Mouse (Mus musculus) bone marrow, adult 2 months (tissue): ENCODE data around the gene Gramd1c.

ENCODE experiments used
- CTCF ChIP-seq: fragments of 200-500 bp; IDR thresholded peaks from 2 replicates; pipeline ENCODE4 v1.5.1; 2011; ENCODE audit warnings: low read length, control low read depth; ENCODE audit not compliant: control insufficient read depth, insufficient read depth
- POLR2A ChIP-seq: fragments of 200-500 bp; IDR thresholded peaks from 2 replicates; pipeline ENCODE4 v1.6.1; 2011; ENCODE audit warnings: low read depth, mild to moderate bottlenecking, control low read depth, low read length, borderline replicate concordance; ENCODE audit not compliant: control insufficient read depth

GRCm38 (mm10) chr16:43971741-43972140 lies 91.4 kb downstream of the Gramd1c start:
- no peak for TF ChIP-seq CTCF
- no peak for TF ChIP-seq POLR2A
